Mouse (Mus musculus) embryonic facial prominence, embryonic 12.5 days (tissue): ENCODE measurements around the gene Smc4. TPM values are rescaled to one million over a fixed set of nuclear protein-coding genes. Genes with fewer than 3 reads are reported as not detected.
A peak's percentile ranks its signal among the peaks of the same experiment; 100 is the strongest.

Source experiments
- ATAC-seq: fragments of 200-750 bp; cut with Nextera tagmentation; 2 replicates; pipeline ENCODE4 v1.8.0; 2017; ENCODE audit not compliant: insufficient number of reproducible peaks, insufficient read depth, low FRiP score, low TSS enrichment
- H3K27ac ChIP-seq: fragments of 300-500 bp; sonication (generic); 2 replicates; pipeline ENCODE4 v1.5.1; 2016; ENCODE audit warnings: mild to moderate bottlenecking
- H3K27me3 ChIP-seq: fragments of 300-500 bp; sonication (generic); 2 replicates; pipeline ENCODE4 v1.6.1; 2016; ENCODE audit warnings: mild to moderate bottlenecking, moderate library complexity
- H3K36me3 ChIP-seq: fragments of 300-500 bp; sonication (generic); 2 replicates; pipeline ENCODE4 v1.6.1; 2016; ENCODE audit warnings: mild to moderate bottlenecking
- H3K4me1 ChIP-seq: fragments of 300-500 bp; sonication (generic); 2 replicates; pipeline ENCODE4 v1.6.1; 2016
- H3K4me2 ChIP-seq: fragments of 300-500 bp; sonication (generic); replicated peaks from 2 replicates; pipeline ENCODE4 v1.6.1; 2016; ENCODE audit warnings: mild to moderate bottlenecking, moderate library complexity
- H3K4me3 ChIP-seq: fragments of 300-500 bp; sonication (generic); 2 replicates; pipeline ENCODE4 v1.5.1; 2016; ENCODE audit warnings: mild to moderate bottlenecking
- H3K9ac ChIP-seq: fragments of 300-500 bp; sonication (generic); 2 replicates; pipeline ENCODE4 v1.6.1; 2016; ENCODE audit warnings: mild to moderate bottlenecking, moderate library complexity
- H3K9me3 ChIP-seq: fragments of 300-500 bp; sonication (generic); 2 replicates; pipeline ENCODE4 v1.6.1; 2016; ENCODE audit warnings: mild to moderate bottlenecking, moderate library complexity
- WGBS: fragments of 180-500 bp; shearing (Covaris S2); methylation state at CpG from one replicate; pipeline ENCODE4 v1.1.7; 2016; 5-methylcytosine and 5-hydroxymethylcytosine counted together
- polyA plus RNA-seq: library from polyadenylated mRNA; unstranded; fragments of >200 nt; fragmentation: Nextera tagmentation; extraction: Ambion mirVana; gene quantifications from 2 replicates; pipeline ENCODE4 v1.2.1, GENCODE M21; 2016

Gene Smc4
- polyA plus RNA-seq, 1 experiment from 2014 or later = 174 TPM

- 95% methylated on average over 2 of the region's 2 CpGs for whole genome bisulfite sequencing
- peaks cover 47% of the 10 kb centered on the region for H3K36me3 ChIP-seq
Observed at GRCm38 (mm10) chr3:69020285-69020684, 15.7 kb downstream of the Smc4 start.

GRCm38 (mm10) chr3:69020764-69021163 lies 16.2 kb downstream of the Smc4 start:
- Histone ChIP-seq H3K9me3 (no peaks in the 10 kb centered on the region), H3K27ac (no peak overlapping the region), H3K4me3 (no peak overlapping the region), H3K27me3 (no peaks in the 10 kb centered on the region), H3K9ac (no peak overlapping the region), H3K4me2 (no peak overlapping the region), H3K4me1 (no peaks in the 10 kb centered on the region), H3K36me3 (peaks cover 51% of the 10 kb centered on the region)
- ATAC-seq = no peak

More at GRCm38 (mm10) chr3:69020285-69020684, 15.7 kb downstream of the Smc4 start:
- Histone ChIP-seq H3K27me3 (no peaks in the 10 kb centered on the region), H3K27ac (no peak overlapping the region), H3K4me3 (no peak overlapping the region), H3K9me3 (no peaks in the 10 kb centered on the region), H3K4me1 (no peaks in the 10 kb centered on the region), H3K4me2 (no peak overlapping the region), H3K9ac (no peak overlapping the region)
- ATAC-seq = no peak

GRCm38 (mm10) chr3:69026133-69026783 lies 21.7 kb downstream of the Smc4 start:
- no peak for ATAC-seq
- Histone ChIP-seq H3K27me3 (no peaks in the 10 kb centered on the region), H3K9ac (no peak overlapping the region), H3K36me3 (peaks cover 56% of the 10 kb centered on the region), H3K4me3 (no peak overlapping the region), H3K27ac (no peak overlapping the region), H3K4me1 (no peaks in the 10 kb centered on the region), H3K9me3 (no peaks in the 10 kb centered on the region), H3K4me2 (no peak overlapping the region)
- WGBS = 93% methylated on average over 1 of the region's 1 CpGs

GRCm38 (mm10) chr3:69040105-69040504 lies 35.6 kb downstream of the Smc4 start:
- Histone ChIP-seq H3K4me1 (peaks cover 7% of the 10 kb centered on the region; the same call in 1 of the 2 replicates), H3K36me3 (peaks cover 21% of the 10 kb centered on the region), H3K4me3 (no peak overlapping the region), H3K9ac (no peak overlapping the region), H3K9me3 (no peaks in the 10 kb centered on the region), H3K4me2 (no peak overlapping the region), H3K27me3 (no peaks in the 10 kb centered on the region), H3K27ac (no peak overlapping the region)
- 90% methylated on average over 2 of the region's 2 CpGs for WGBS
- no peak for ATAC-seq

- H3K4me1 ChIP-seq = peaks cover 11% of the 10 kb centered on the region
- H3K27ac ChIP-seq = no peak overlapping the region
- H3K4me2 ChIP-seq = peak overlapping the region; percentile 32
- no peaks in the 10 kb centered on the region for H3K27me3 ChIP-seq
- peaks cover 13% of the 10 kb centered on the region for H3K36me3 ChIP-seq
- no peaks in the 10 kb centered on the region for H3K9me3 ChIP-seq
- WGBS = 60% methylated on average over 5 of the region's 5 CpGs
- H3K4me3 ChIP-seq = peak overlapping the region; percentile 15; the same call in 1 of the 2 replicates
- no peak for ATAC-seq
- H3K9ac ChIP-seq = no peak overlapping the region
Observed at GRCm38 (mm10) chr3:69041298-69041697, 36.8 kb downstream of the Smc4 start.

- peak overlapping the region; percentile 96 for H3K27ac ChIP-seq
- H3K4me3 ChIP-seq = peak overlapping the region; percentile 89
- H3K36me3 ChIP-seq = peaks cover 4% of the 10 kb centered on the region
- peak; percentile 44 for ATAC-seq
- H3K4me2 ChIP-seq = peak overlapping the region; percentile 68
- under 1% methylated on average over 42 of the region's 42 CpGs for WGBS
- peak overlapping the region; percentile 96 for H3K9ac ChIP-seq
- no peaks in the 10 kb centered on the region for H3K27me3 ChIP-seq
- H3K9me3 ChIP-seq = no peaks in the 10 kb centered on the region
- H3K4me1 ChIP-seq = peaks cover 11% of the 10 kb centered on the region
Observed at GRCm38 (mm10) chr3:69044167-69044591, 39.6 kb downstream of the Smc4 start.

- H3K4me1 ChIP-seq = peaks cover 11% of the 10 kb centered on the region
- peak within 1 kb of the TSS; percentile 96 for H3K9ac ChIP-seq
- peaks cover 4% of the 10 kb centered on the region for H3K36me3 ChIP-seq
- WGBS = under 1% methylated on average over 69 of the region's 80 CpGs
- ATAC-seq = peak; percentile 93
- H3K4me2 ChIP-seq = peak within 1 kb of the TSS; percentile 68
- H3K4me3 ChIP-seq = peak within 1 kb of the TSS; percentile 89
- H3K9me3 ChIP-seq = no peaks in the 10 kb centered on the region
- peak within 1 kb of the TSS; percentile 96 for H3K27ac ChIP-seq
- no peaks in the 10 kb centered on the region for H3K27me3 ChIP-seq
Observed at GRCm38 (mm10) chr3:69044645-69045399, 40.3 kb downstream of the Smc4 start, which contains the start of gene Trim59. Trim59 (minus strand) TSS chr3:69044755.

DNA sequence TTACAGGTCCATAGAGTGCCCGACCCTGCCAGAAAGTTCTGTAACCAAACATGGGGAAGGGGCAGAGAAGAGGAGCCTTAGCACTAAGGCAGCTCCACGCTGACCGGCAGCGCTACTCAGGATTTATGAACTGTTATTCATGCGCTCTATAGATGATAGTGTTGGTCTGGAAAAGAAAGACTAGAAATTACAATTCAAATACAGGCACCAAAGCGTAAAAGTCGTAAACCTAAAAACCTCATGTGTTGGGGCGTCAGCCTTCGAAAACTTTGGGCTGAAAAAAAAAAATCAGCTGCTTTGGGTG lies 40.8 kb downstream of the Smc4 start:
- peak overlapping the region; percentile 96 for H3K9ac ChIP-seq
- peaks cover under 1% of the 10 kb centered on the region; the same call in 1 of the 2 replicates for H3K36me3 ChIP-seq
- 5% methylated on average over 9 of the region's 9 CpGs for WGBS
- peak overlapping the region; percentile 89 for H3K4me3 ChIP-seq
- H3K4me1 ChIP-seq = peaks cover 11% of the 10 kb centered on the region
- H3K27ac ChIP-seq = peak overlapping the region; percentile 96
- no peaks in the 10 kb centered on the region for H3K9me3 ChIP-seq
- peak overlapping the region; percentile 68 for H3K4me2 ChIP-seq
- no peak for ATAC-seq
- no peaks in the 10 kb centered on the region for H3K27me3 ChIP-seq

DNA sequence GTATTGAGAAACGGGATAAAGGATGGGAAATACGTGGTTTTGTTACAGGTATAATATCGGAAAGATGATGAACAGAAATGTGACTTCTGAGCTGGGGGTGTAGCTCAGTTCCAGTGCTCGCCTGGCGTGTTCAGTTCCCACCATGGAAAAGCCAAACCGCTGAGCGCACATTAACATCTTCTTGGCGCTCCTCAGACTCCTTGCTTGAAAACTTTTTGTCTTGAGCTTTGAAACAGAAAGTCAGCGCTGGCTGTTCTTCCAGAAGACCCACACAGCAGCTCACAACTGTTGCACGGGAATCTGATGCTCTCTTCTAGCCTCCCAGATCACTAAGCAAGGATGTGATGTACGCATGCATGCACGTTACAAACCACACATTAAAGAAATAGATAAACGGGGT lies 41.2 kb downstream of the Smc4 start:
- Histone ChIP-seq H3K4me2 (peak overlapping the region; percentile 68), H3K9ac (peak overlapping the region; percentile 96), H3K4me3 (peak overlapping the region; percentile 89), H3K27ac (0 out of 2 replicates have a peak overlapping the region, but pooled peaks have one; percentile 96), H3K27me3 (no peaks in the 10 kb centered on the region), H3K9me3 (no peaks in the 10 kb centered on the region), H3K36me3 (no peaks in the 10 kb centered on the region), H3K4me1 (peaks cover 11% of the 10 kb centered on the region)
- WGBS = 22% methylated on average over 13 of the region's 13 CpGs
- ATAC-seq = no peak

GRCm38 (mm10) chr3:69046509-69046908 lies 42.0 kb downstream of the Smc4 start:
- no peak for ATAC-seq
- Histone ChIP-seq H3K27ac (no peak overlapping the region), H3K4me3 (no peak overlapping the region), H3K27me3 (no peaks in the 10 kb centered on the region), H3K36me3 (no peaks in the 10 kb centered on the region), H3K4me1 (peaks cover 8% of the 10 kb centered on the region), H3K9me3 (no peaks in the 10 kb centered on the region), H3K9ac (no peak overlapping the region), H3K4me2 (no peak overlapping the region)
- WGBS = 49% methylated on average over 4 of the region's 4 CpGs

- H3K36me3 ChIP-seq = no peaks in the 10 kb centered on the region
- no peak for ATAC-seq
Observed at GRCm38 (mm10) chr3:69047684-69048083, 43.1 kb downstream of the Smc4 start.

DNA sequence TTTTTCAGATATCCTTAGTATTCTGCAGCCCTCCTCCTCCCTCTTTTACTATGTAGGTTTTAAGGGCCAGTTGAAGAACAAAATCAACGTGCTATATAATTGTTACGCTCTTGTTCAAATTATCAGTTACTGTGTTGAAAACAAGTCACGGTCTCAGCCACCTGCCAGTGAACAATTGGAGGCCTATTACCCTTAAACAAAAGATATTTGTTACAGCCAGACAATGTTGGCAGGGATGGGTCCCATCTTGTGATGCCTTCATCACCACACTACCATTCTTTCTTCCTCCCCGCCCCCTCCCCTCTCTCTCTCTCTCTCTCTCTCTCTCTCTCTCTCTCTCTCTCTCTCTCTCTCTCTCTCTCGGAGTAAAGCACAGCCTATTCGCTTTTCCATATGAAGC lies 44.5 kb downstream of the Smc4 start:
- no peaks in the 10 kb centered on the region for H3K9me3 ChIP-seq
- no peak overlapping the region for H3K9ac ChIP-seq
- ATAC-seq = no peak

More at GRCm38 (mm10) chr3:69047684-69048083, 43.1 kb downstream of the Smc4 start:
- Histone ChIP-seq H3K27ac (no peak overlapping the region), H3K9me3 (no peaks in the 10 kb centered on the region), H3K9ac (no peak overlapping the region), H3K27me3 (no peaks in the 10 kb centered on the region), H3K4me1 (peaks cover 4% of the 10 kb centered on the region; the same call in 1 of the 2 replicates), H3K4me2 (no peak overlapping the region), H3K4me3 (no peak overlapping the region)
- 82% methylated on average over 4 of the region's 4 CpGs for WGBS

More for the DNA sequence above, 44.5 kb downstream of the Smc4 start:
- peaks cover 4% of the 10 kb centered on the region; the same call in 1 of the 2 replicates for H3K4me1 ChIP-seq
- H3K27me3 ChIP-seq = no peaks in the 10 kb centered on the region
- H3K4me3 ChIP-seq = no peak overlapping the region
- H3K4me2 ChIP-seq = no peak overlapping the region
- H3K36me3 ChIP-seq = no peaks in the 10 kb centered on the region
- H3K27ac ChIP-seq = no peak overlapping the region
- WGBS = 72% methylated on average over 6 of the region's 6 CpGs
